Mouse (Mus musculus) bone marrow, adult 2 months (tissue): ENCODE results near the gene Olfr172. TPM values are rescaled to one million over a fixed set of nuclear protein-coding genes. Genes with fewer than 3 reads are reported as not detected.

Experiments
- H3K27ac ChIP-seq: fragments of 200-500 bp; 2 replicates; pipeline ENCODE4 v1.5.1; 2012; ENCODE audit warnings: low read depth, mild to moderate bottlenecking, control low read depth, inconsistent platforms, low read length; ENCODE audit not compliant: control insufficient read depth, poor library complexity, insufficient read depth
- H3K4me1 ChIP-seq: fragments of 200-500 bp; 2 replicates; pipeline ENCODE4 v1.6.1; 2011; ENCODE audit warnings: low read length; ENCODE audit not compliant: control insufficient read depth, insufficient read depth
- H3K4me3 ChIP-seq: fragments of 200-500 bp; replicated peaks from 2 replicates; pipeline ENCODE3; 2011; ENCODE audit warnings: mild to moderate bottlenecking, low read depth, low read length, control low read depth; ENCODE audit not compliant: control insufficient read depth
- CTCF ChIP-seq: fragments of 200-500 bp; IDR thresholded peaks from 2 replicates; pipeline ENCODE4 v1.5.1; 2011; ENCODE audit warnings: low read length, control low read depth; ENCODE audit not compliant: control insufficient read depth, insufficient read depth
- POLR2A ChIP-seq: fragments of 200-500 bp; IDR thresholded peaks from 2 replicates; pipeline ENCODE4 v1.6.1; 2011; ENCODE audit warnings: low read depth, mild to moderate bottlenecking, control low read depth, low read length, borderline replicate concordance; ENCODE audit not compliant: control insufficient read depth
- WGBS: fragments of 180-500 bp; shearing (Covaris S2); methylation state at CpG from one replicate; pipeline ENCODE4 v1.1.7; 2018; 5-methylcytosine and 5-hydroxymethylcytosine counted together
- polyA plus RNA-seq: library from polyadenylated mRNA; stranded (reverse); fragments of >200 nt; gene quantifications from 2 replicates; pipeline ENCODE4 v1.2.4, GENCODE M21; 2011; ENCODE audit warnings: low replicate concordance; ENCODE audit not compliant: missing spikeins, insufficient read depth, insufficient read length

Gene Olfr172
- polyA plus RNA-seq, 1 experiment: not detected

DNA sequence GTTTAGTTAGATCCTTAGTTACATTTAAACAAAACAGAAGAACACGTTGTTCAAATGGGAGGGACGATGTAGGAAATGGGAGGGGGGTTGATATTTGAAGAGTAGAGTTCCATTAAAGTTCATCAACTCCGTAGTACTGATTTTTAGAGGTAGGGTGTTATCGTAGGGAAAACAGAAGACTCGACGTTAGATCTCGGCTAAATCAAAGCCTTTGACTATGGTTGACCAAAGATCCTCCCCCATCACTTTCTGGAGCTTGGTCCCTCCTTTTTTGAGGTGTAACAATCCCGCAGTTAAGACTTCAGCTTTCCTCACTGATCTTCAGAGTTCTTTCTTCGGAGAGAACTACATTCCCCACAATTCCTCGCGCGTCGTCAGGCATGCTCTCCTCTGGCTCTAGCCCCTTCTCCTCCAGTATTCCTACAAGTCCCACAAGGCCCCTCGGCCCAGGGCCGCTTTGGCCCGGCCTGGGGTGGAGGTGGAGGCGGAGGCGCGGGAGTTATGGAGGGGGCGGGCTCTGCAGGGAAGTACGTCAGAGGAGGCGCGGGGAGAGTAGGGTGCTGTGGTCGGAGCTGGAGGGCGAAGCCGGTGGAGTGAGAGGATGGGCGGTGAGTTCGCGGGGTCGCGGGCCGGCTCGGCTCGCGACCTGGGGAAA, 35.4 kb downstream of the Olfr172 start, which contains the start of gene Cldnd1:
Gene Cldnd1 (plus strand): TSS at position 434 of the 655 bp plus-strand sequence.
- Histone ChIP-seq H3K27ac (peak within 1 kb of the TSS; percentile 47; the same call in 1 of the 2 replicates), H3K4me3 (peak within 1 kb of the TSS; percentile 68), H3K4me1 (no peaks in the 10 kb centered on the region)
- TF ChIP-seq CTCF (no peak), POLR2A (peak; percentile 46; the same call in 1 of the 2 replicates)
- 5% methylated on average over 29 of the region's 35 CpGs for WGBS

DNA sequence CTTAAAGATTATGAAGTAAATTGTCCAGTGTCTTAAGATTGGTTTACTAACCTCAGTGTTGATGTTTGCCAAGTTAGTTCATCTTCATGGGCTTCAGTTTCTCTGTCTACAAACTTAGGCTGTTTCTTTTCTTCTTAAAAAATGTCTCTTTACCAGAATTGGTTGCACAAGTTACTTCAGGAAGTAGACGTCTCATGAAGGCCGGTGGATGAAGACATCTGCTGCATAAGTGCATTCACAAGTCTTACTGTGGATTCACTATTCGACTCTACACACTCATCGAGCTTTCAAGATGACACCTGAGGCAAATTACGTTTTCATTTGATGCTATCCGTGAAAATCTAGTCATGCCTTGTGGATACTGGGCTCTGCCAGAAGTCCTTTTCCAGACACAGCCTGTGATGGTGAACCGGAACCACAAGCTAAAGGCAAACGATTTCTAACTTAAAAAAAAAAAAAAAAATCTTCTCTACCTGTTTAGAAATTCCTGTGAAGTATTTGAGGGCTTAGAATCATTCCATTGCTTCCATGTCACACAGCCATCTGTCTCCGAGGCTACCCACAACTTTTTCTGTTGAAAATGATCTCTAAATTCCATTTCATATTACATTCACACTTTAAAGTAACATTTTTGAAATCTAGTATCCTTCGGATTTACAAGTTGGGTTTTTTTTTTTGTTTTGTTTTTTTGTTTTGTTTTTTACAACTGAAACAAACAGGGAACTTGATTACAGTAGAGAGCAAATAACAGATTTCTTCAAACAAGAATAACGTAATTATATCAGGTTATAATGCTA, 36.1 kb downstream of the Olfr172 start:
- no peak overlapping the region for H3K27ac ChIP-seq
- H3K4me3 ChIP-seq: no peak overlapping the region
- 65% methylated on average over 11 of the region's 11 CpGs for WGBS
- no peaks in the 10 kb centered on the region for H3K4me1 ChIP-seq
- TF ChIP-seq CTCF: no peak
- no peak for TF ChIP-seq POLR2A

DNA sequence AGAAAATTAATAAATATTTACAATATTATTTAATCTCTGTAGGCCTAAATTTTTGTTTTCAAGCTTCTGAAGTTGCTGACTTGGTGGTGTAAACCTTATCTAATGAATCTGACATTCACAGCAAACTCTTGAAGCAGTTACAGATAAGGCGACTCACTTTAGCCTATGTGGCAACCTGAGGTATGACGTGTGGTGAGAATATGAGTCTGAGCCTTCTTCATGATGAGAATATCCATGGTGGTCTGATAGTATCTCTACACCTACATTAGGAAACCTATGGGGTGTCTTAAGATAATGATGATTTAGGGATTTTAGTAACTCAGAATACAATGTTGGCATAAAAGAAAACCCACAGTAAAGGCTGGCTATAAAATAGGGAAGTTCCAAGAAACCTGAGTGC, 40.7 kb downstream of the Olfr172 start:
- TF ChIP-seq POLR2A (no peak), CTCF (no peak)
- H3K27ac ChIP-seq: no peak overlapping the region
- WGBS: 53% methylated on average over 2 of the region's 2 CpGs
- no peak overlapping the region for H3K4me3 ChIP-seq
- H3K4me1 ChIP-seq: no peaks in the 10 kb centered on the region

DNA sequence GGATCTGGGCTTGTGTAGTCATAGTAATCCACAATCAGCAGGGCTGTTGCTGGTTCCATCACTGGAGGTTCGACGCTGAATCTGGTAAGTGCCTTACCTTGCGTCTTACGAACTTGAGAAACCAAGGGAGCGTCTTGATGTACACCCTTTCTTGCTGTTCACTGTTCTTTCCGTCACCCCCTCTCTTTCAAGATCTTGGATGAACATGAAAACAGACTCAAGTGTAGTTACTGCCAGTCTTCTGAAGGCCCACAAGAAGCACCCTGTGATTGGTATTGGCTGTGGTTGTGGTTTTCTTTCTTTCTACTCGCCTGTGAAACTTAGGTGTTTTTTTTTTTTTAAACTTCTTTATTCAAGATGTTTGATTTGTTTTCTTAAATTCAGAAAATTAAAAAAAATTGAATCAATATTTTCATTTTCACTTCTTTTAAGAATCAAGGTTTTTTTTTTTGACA, 44.3 kb downstream of the Olfr172 start, which contains the start of gene Gpr15:
Gene Gpr15 (minus strand): TSS at position 405 of the 455 bp plus-strand sequence.
- 86% methylated on average over 7 of the region's 7 CpGs for WGBS
- no peak for TF ChIP-seq POLR2A
- TF ChIP-seq CTCF: no peak
- Histone ChIP-seq H3K4me3 (no peak within 1 kb of the TSS), H3K27ac (no peak within 1 kb of the TSS), H3K4me1 (no peaks in the 10 kb centered on the region)

DNA sequence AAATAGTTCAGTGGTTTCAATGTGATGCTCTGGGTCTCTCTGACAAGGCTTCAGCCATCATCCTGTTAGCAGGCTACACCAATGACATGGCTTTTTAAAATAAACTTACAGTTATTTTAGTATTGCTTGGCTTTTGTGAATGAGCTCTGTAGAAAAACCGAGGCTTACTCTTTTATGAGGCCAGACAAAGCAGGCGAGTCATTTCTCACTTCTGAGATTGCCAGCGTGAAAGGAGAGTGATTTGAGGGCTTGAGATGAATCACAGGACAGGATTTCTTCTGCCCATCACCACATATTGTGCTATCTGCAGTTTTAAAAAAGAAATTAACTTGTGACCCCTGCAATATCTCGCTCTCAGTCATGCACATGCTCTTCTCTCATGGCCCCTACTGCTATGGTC, 48.0 kb downstream of the Olfr172 start:
- no peak for TF ChIP-seq POLR2A
- no peak for TF ChIP-seq CTCF
- WGBS: 76% methylated on average over 4 of the region's 4 CpGs

DNA sequence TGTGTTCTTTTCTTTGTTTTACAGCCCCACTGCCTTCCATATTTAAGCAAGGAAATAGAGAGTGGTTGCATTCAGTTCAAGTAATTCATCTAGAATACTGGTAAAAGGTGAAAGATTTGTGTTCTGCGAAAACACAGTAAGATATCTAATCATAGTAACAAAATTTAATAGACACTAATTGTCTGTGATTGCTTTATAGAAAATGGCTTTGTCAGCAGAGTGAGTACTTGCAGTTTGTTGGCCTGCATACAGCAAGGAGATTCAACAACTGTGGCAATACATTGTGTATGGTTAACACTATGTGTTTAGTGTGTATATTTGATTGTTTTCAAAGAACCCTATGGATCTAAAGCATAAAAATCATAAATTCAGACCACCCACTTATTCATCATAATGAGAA, 49.8 kb downstream of the Olfr172 start:
- Histone ChIP-seq H3K4me3 (no peak overlapping the region), H3K4me1 (no peaks in the 10 kb centered on the region), H3K27ac (no peak overlapping the region)
- WGBS: 85% methylated on average over 1 of the region's 1 CpGs
- TF ChIP-seq POLR2A: no peak
- no peak for TF ChIP-seq CTCF

More for the DNA sequence above, 48.0 kb downstream of the Olfr172 start:
- Histone ChIP-seq H3K4me3 (no peak overlapping the region), H3K27ac (no peak overlapping the region), H3K4me1 (no peaks in the 10 kb centered on the region)

DNA sequence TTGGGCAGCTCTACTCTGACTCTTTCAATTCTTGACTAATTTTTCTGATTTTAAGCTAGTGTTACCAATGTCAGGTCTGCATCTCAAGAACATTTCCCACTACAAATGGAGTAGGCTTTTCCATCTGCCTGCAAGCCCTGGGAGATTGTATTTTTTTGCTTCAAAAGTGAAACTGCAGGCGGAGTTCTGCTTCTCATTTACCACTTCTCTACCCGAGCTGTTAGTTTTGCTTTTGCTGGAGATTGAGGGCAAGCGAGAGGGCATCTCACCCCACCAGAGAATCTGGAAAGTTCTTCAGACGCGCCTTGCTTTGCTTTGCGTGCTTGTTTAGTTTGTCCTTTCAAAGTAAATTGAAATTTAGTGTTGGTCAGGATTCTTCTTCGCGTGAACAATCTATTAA, 50.8 kb downstream of the Olfr172 start:
- Histone ChIP-seq H3K4me3 (peak overlapping the region; percentile 45), H3K27ac (no peak overlapping the region), H3K4me1 (no peaks in the 10 kb centered on the region)
- TF ChIP-seq CTCF (no peak), POLR2A (no peak)
- 8% methylated on average over 8 of the region's 8 CpGs for WGBS

Other genes with a start within 250 kb of the Olfr172 start
- 34.9 and 49.0 TPM in 2 replicates for gene St3gal6, start 238.9 kb downstream of the Olfr172 start, polyA plus RNA-seq
- gene Gm813, start 146.2 kb downstream of the Olfr172 start, polyA plus RNA-seq: not detected in 2 replicates
- not detected in 2 replicates for gene E330017A01Rik, start 124.4 kb downstream of the Olfr172 start, polyA plus RNA-seq
- gene Cpox, start 92.9 kb downstream of the Olfr172 start, polyA plus RNA-seq: 68.6 and 121 TPM in 2 replicates
- 0.79 TPM in 1 of 2 replicates, not detected in the other for gene Gpr15, start 44.1 kb downstream of the Olfr172 start, polyA plus RNA-seq
- gene Cldnd1, start 35.3 kb downstream of the Olfr172 start, polyA plus RNA-seq: 5.3 and 5.4 TPM in 2 replicates
- gene Olfr173, start 37.1 kb upstream of the Olfr172 start, polyA plus RNA-seq: not detected in 2 replicates
- gene Olfr175-ps1, start 63.6 kb upstream of the Olfr172 start, polyA plus RNA-seq: not detected in 2 replicates
- gene Olfr177, start 111.6 kb upstream of the Olfr172 start, polyA plus RNA-seq: not detected in 2 replicates
- not detected in 2 replicates for gene Olfr178, start 128.9 kb upstream of the Olfr172 start, polyA plus RNA-seq
- gene Olfr181, start 165.6 kb upstream of the Olfr172 start, polyA plus RNA-seq: not detected in 2 replicates
- gene Olfr180, start 166.2 kb upstream of the Olfr172 start, polyA plus RNA-seq: not detected in 2 replicates
- gene Olfr183, start 232.2 kb upstream of the Olfr172 start, polyA plus RNA-seq: not detected in 2 replicates